Mouse (Mus musculus) midbrain, embryonic 14.5 days (tissue): ENCODE measurements around the gene Pigt. TPM values are rescaled to one million over a fixed set of nuclear protein-coding genes. Genes with fewer than 3 reads are reported as not detected.

ENCODE experiments used
- ATAC-seq: fragments of 200-750 bp; cut with Nextera tagmentation; 2 replicates; pipeline ENCODE4 v1.8.0; 2017; ENCODE audit warnings: moderate number of reproducible peaks, moderate library complexity; ENCODE audit not compliant: low FRiP score, low TSS enrichment
- DNase-seq: peaks from one replicate; pipeline ENCODE4 v3.0.0-alpha.2; 2015
- H3K27ac ChIP-seq: fragments of 300-500 bp; sonication (generic); replicated peaks from 2 replicates; pipeline ENCODE4 v1.5.1; 2014; ENCODE audit warnings: mild to moderate bottlenecking, low read depth, low read length, moderate library complexity
- H3K27me3 ChIP-seq: fragments of 300-500 bp; sonication (generic); 2 replicates; pipeline ENCODE4 v1.6.1; 2014; ENCODE audit warnings: low read length, control low read depth, mixed read lengths; ENCODE audit not compliant: control insufficient read depth, insufficient read depth
- H3K36me3 ChIP-seq: fragments of 300-500 bp; sonication (generic); 2 replicates; pipeline ENCODE4 v1.6.1; 2014; ENCODE audit warnings: low read length, control low read depth; ENCODE audit not compliant: control insufficient read depth, insufficient read depth
- H3K4me1 ChIP-seq: fragments of 300-500 bp; sonication (generic); 2 replicates; pipeline ENCODE4 v1.6.1; 2014; ENCODE audit warnings: mild to moderate bottlenecking, antibody characterized with exemption, low read length, control low read depth; ENCODE audit not compliant: control insufficient read depth, insufficient read depth
- H3K4me2 ChIP-seq: fragments of 300-500 bp; sonication (generic); 2 replicates; pipeline ENCODE4 v1.6.1; 2014; ENCODE audit warnings: mild to moderate bottlenecking, low read length, moderate library complexity
- H3K4me3 ChIP-seq: fragments of 300-500 bp; sonication (generic); replicated peaks from 2 replicates; pipeline ENCODE4 v1.5.1; 2014; ENCODE audit warnings: low read depth, low read length
- H3K9ac ChIP-seq: fragments of 300-500 bp; sonication (generic); replicated peaks from 2 replicates; pipeline ENCODE4 v1.6.1; 2014; ENCODE audit warnings: mild to moderate bottlenecking, low read length, moderate library complexity
- H3K9me3 ChIP-seq: fragments of 300-500 bp; sonication (generic); 2 replicates; pipeline ENCODE4 v1.6.1; 2016; ENCODE audit warnings: low read length, control low read depth, mixed read lengths; ENCODE audit not compliant: control insufficient read depth
- WGBS: fragments of 180-500 bp; shearing (Covaris S2); extraction: QIAGEN DNeasy Blood & Tissue Kit; methylation state at CpG from one replicate; pipeline ENCODE4 v1.1.7; 2014; 5-methylcytosine and 5-hydroxymethylcytosine counted together
- polyA plus RNA-seq: library from polyadenylated mRNA; unstranded; fragments of >200 nt; fragmentation: Nextera tagmentation; extraction: Ambion mirVana; gene quantifications from 2 replicates; pipeline ENCODE4 v1.2.1, GENCODE M21; 2014

Pigt gene
- polyA plus RNA-seq, 1 experiment from 2014 or later = 98.9 TPM

DNA sequence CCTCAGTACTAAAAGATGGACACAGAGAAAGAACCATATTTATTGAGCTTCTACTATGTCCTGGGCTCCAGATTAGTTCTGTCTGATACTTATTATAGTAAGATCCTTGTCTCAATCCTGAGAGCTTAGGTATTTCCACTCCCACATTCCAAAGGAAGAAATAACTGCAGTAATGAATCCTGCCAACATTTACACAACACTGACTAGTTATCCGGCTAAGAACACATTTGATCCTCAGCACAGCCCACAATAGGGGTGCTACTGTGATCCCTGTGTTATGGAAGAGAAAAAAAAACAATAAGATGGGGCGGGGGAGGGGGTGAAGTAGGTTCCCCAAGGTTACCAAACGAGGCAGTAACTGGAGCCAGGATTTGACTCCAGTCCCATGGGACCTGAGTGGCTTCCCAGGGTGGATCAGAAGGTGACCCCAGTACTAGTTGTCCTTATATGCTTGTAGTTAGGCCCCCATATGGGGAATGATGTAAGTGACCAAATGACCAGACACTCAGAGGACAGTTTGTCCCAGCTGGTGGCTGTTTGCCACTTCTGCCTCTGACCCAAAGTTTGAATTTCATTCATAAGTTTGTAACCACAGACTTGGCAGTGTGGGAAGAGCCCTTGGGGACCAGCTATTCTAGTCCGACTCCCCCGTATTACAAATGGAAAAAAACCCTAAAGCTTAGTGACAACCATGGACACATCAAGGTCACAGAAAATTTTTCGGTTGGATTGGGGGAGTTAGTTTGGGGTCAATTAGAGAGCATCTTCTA lies 41.7 kb upstream of the Pigt start:
- no peak overlapping the region for H3K4me3 ChIP-seq
- H3K4me1 ChIP-seq = 0 out of 2 replicates have a peak, but pooled peaks cover 5% of the 10 kb centered on the region
- H3K36me3 ChIP-seq = no peaks in the 10 kb centered on the region
- no peaks in the 10 kb centered on the region for H3K9me3 ChIP-seq
- H3K27ac ChIP-seq = no peak overlapping the region
- no peak overlapping the region for H3K9ac ChIP-seq
- 72% methylated on average over 6 of the region's 6 CpGs for WGBS
- ATAC-seq (no peak), DNase-seq (no peak)
- H3K27me3 ChIP-seq = no peaks in the 10 kb centered on the region
- no peak overlapping the region for H3K4me2 ChIP-seq

DNA sequence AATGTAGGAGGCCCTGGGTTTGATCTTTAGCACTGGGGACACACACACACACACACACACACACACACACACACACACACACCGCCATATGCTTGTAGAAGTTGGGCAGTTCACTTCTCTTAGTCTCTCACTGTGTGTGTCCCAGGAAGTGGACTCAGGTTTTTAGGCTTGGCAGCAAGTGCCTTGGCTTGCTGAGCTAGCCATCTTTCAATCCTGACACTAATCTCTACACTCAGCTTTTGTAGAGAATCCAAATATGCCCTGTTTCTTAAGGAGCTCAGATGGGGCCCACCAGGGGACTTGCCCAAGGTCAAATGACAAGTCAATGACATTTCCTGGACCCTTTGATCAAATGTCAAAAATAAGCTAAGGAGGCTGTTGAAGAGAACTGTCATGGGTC lies 40.9 kb upstream of the Pigt start:
- Histone ChIP-seq H3K9ac (no peak overlapping the region), H3K9me3 (no peaks in the 10 kb centered on the region), H3K27ac (no peak overlapping the region), H3K4me2 (peak overlapping the region; percentile 33; the same call in 1 of the 2 replicates), H3K36me3 (no peaks in the 10 kb centered on the region), H3K4me3 (no peak overlapping the region), H3K4me1 (0 out of 2 replicates have a peak, but pooled peaks cover 5% of the 10 kb centered on the region), H3K27me3 (no peaks in the 10 kb centered on the region)
- DNase-seq = no peak
- no peak for ATAC-seq
- 84% methylated on average over 1 of the region's 1 CpGs for WGBS

GRCm38 (mm10) chr2:164456864-164457300 lies 40.4 kb upstream of the Pigt start, which contains the start of gene Sys1:
Gene Sys1, plus strand, starts transcription at chr2:164456964.
- peak within 1 kb of the TSS; percentile 33; the same call in 1 of the 2 replicates for H3K4me2 ChIP-seq
- peak within 1 kb of the TSS; percentile 23; the same call in 1 of the 2 replicates for H3K9ac ChIP-seq
- no peaks in the 10 kb centered on the region for H3K36me3 ChIP-seq
- no peaks in the 10 kb centered on the region for H3K27me3 ChIP-seq
- peak; percentile 37 for DNase-seq
- H3K4me3 ChIP-seq = no peak within 1 kb of the TSS
- ATAC-seq = no peak
- H3K27ac ChIP-seq = no peak within 1 kb of the TSS
- 3% methylated on average over 7 of the region's 7 CpGs for whole genome bisulfite sequencing
- H3K9me3 ChIP-seq = no peaks in the 10 kb centered on the region
- H3K4me1 ChIP-seq = peaks cover 7% of the 10 kb centered on the region

GRCm38 (mm10) chr2:164457942-164458341 lies 39.4 kb upstream of the Pigt start:
- 74% methylated on average over 7 of the region's 7 CpGs for WGBS
- Histone ChIP-seq H3K9ac (no peak overlapping the region), H3K9me3 (no peaks in the 10 kb centered on the region), H3K4me1 (peaks cover 16% of the 10 kb centered on the region), H3K4me2 (no peak overlapping the region), H3K27ac (no peak overlapping the region), H3K36me3 (peaks cover 4% of the 10 kb centered on the region; the same call in 1 of the 2 replicates), H3K4me3 (no peak overlapping the region), H3K27me3 (no peaks in the 10 kb centered on the region)
- DNase-seq (no peak), ATAC-seq (no peak)

DNA sequence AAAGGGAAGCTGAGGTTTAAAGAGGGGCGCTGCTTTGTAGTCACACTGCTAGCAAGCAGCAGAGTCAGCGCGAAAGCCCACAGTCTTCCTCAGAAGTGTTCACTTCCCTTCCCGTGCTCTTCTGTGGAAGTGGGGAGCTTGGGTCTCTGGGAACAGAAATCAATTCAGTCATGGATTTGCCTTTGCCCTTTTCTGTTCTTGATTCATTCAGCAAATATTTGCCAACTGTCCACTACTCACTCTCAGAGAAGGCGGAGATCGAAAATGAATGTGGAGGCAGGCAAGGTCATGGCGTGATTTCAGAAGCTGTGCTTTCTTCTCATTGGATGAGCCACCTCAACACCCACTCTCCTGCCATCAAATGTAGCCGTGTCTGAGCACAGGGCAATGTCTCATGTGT lies 38.8 kb upstream of the Pigt start:
- peaks cover 16% of the 10 kb centered on the region for H3K4me1 ChIP-seq
- H3K36me3 ChIP-seq = peaks cover 10% of the 10 kb centered on the region; the same call in 1 of the 2 replicates
- no peak overlapping the region for H3K4me3 ChIP-seq
- H3K9ac ChIP-seq = no peak overlapping the region
- DNase-seq (no peak), ATAC-seq (no peak)
- H3K4me2 ChIP-seq = no peak overlapping the region
- WGBS = 86% methylated on average over 8 of the region's 8 CpGs
- no peaks in the 10 kb centered on the region for H3K9me3 ChIP-seq
- no peak overlapping the region for H3K27ac ChIP-seq
- H3K27me3 ChIP-seq = no peaks in the 10 kb centered on the region

- no peaks in the 10 kb centered on the region for H3K27me3 ChIP-seq
- DNase-seq (peak; percentile 98), ATAC-seq (peak; percentile 98)
- peaks cover 34% of the 10 kb centered on the region for H3K36me3 ChIP-seq
- peak within 1 kb of the TSS; percentile 89 for H3K4me3 ChIP-seq
- H3K9ac ChIP-seq = peak within 1 kb of the TSS; percentile 79
- H3K4me1 ChIP-seq = peaks cover 16% of the 10 kb centered on the region
- H3K4me2 ChIP-seq = peak within 1 kb of the TSS; percentile 79
- peak within 1 kb of the TSS; percentile 94 for H3K27ac ChIP-seq
- no peaks in the 10 kb centered on the region for H3K9me3 ChIP-seq
- under 1% methylated on average over 79 of the region's 79 CpGs for WGBS
Measured at GRCm38 (mm10) chr2:164460745-164461551, 36.4 kb upstream of the Pigt start, which contains the start of gene Gm20458. Gene Gm20458, plus strand, starts transcription at chr2:164460967.

GRCm38 (mm10) chr2:164465161-164465560 lies 32.2 kb upstream of the Pigt start:
- no peak for DNase-seq
- no peak overlapping the region for H3K9ac ChIP-seq
- no peak overlapping the region for H3K4me3 ChIP-seq
- no peak overlapping the region for H3K27ac ChIP-seq
- no peaks in the 10 kb centered on the region for H3K27me3 ChIP-seq
- peaks cover 55% of the 10 kb centered on the region for H3K36me3 ChIP-seq
- peaks cover 12% of the 10 kb centered on the region for H3K4me1 ChIP-seq
- ATAC-seq = no peak
- no peak overlapping the region for H3K4me2 ChIP-seq
- no peaks in the 10 kb centered on the region for H3K9me3 ChIP-seq

DNA sequence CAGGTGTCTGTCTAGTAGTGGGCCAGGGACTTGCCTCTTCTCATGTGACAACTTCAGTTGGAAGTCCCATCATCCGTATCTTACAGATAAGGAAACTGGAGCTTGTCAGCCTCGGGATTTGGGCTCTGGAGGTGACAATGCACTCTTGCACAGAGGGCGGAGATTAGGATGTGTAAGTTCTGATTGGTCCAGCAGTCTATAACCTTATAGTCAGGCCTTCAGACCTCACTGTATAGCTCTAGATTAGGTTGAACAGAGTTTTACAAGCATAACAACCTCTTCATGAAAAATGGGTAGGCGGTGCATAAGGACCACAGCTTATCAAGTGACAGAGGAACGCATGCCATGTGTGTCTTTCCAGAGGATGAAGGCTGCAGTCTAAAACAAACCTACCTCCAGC lies 30.5 kb upstream of the Pigt start:
- Histone ChIP-seq H3K27ac (no peak overlapping the region), H3K27me3 (no peaks in the 10 kb centered on the region), H3K9me3 (no peaks in the 10 kb centered on the region), H3K4me3 (no peak overlapping the region), H3K36me3 (peaks cover 63% of the 10 kb centered on the region), H3K9ac (no peak overlapping the region), H3K4me1 (peaks cover 10% of the 10 kb centered on the region), H3K4me2 (no peak overlapping the region)
- DNase-seq = no peak
- WGBS = 84% methylated on average over 5 of the region's 5 CpGs
- no peak for ATAC-seq
